Mouse (Mus musculus) stomach, postnatal 0 days (tissue): ENCODE results near the gene Ubp1. TPM values are rescaled to one million over a fixed set of nuclear protein-coding genes. Genes with fewer than 3 reads are reported as not detected.
"Not testable (repeated sequence)": the region's sequence is repeated elsewhere in the genome, so short reads cannot be mapped to it uniquely, and the experiment has no call there.

Experiments used
- ATAC-seq: fragments of 200-750 bp; cut with Nextera tagmentation; 2 replicates; pipeline ENCODE4 v1.8.0; 2017; ENCODE audit not compliant: low FRiP score, low TSS enrichment
- DNase-seq: peaks from one replicate; pipeline ENCODE4 v3.0.0-alpha.2; 2016; ENCODE audit warnings: low spot score
- H3K27ac ChIP-seq: fragments of 300-500 bp; sonication (generic); replicated peaks from 2 replicates; pipeline ENCODE4 v1.5.1; 2014; ENCODE audit warnings: mild to moderate bottlenecking, control low read depth
- H3K27me3 ChIP-seq: fragments of 300-500 bp; sonication (generic); 2 replicates; pipeline ENCODE4 v1.6.1; 2014; ENCODE audit warnings: low read length; ENCODE audit not compliant: control insufficient read depth, insufficient read depth
- H3K36me3 ChIP-seq: fragments of 300-500 bp; sonication (generic); 2 replicates; pipeline ENCODE4 v1.6.1; 2014; ENCODE audit warnings: low read length, mixed read lengths; ENCODE audit not compliant: control insufficient read depth, insufficient read depth
- H3K4me1 ChIP-seq: fragments of 300-500 bp; sonication (generic); replicated peaks from 2 replicates; pipeline ENCODE4 v1.6.1; 2014; ENCODE audit warnings: antibody characterized with exemption; ENCODE audit not compliant: control insufficient read depth, insufficient read depth
- H3K4me2 ChIP-seq: fragments of 300-500 bp; sonication (generic); replicated peaks from 2 replicates; pipeline ENCODE4 v1.6.1; 2014; ENCODE audit warnings: low read depth, mild to moderate bottlenecking, control low read depth, moderate library complexity
- H3K4me3 ChIP-seq: fragments of 300-500 bp; sonication (generic); 2 replicates; pipeline ENCODE4 v1.5.1; 2014; ENCODE audit warnings: low read depth, low read length, control low read depth
- H3K9ac ChIP-seq: fragments of 300-500 bp; sonication (generic); 2 replicates; pipeline ENCODE4 v1.6.1; 2014; ENCODE audit warnings: mild to moderate bottlenecking, low read length, control low read depth, mixed read lengths
- H3K9me3 ChIP-seq: fragments of 300-500 bp; sonication (generic); 2 replicates; pipeline ENCODE4 v1.6.1; 2016; ENCODE audit warnings: low read length; ENCODE audit not compliant: control insufficient read depth
- CTCF ChIP-seq: IDR thresholded peaks from 2 replicates; pipeline ENCODE4 v1.5.1; 2016; ENCODE audit warnings: antibody characterized with exemption, low read depth, mild to moderate bottlenecking, moderate library complexity
- EP300 ChIP-seq: optimal IDR thresholded peaks from 2 replicates; pipeline ENCODE3; 2016; ENCODE audit warnings: antibody characterized with exemption
- WGBS: fragments of 180-500 bp; shearing (Covaris S2); extraction: QIAGEN DNeasy Blood & Tissue Kit; methylation state at CpG from one replicate; pipeline ENCODE4 v1.1.7; 2014; 5-methylcytosine and 5-hydroxymethylcytosine counted together
- polyA plus RNA-seq: library from polyadenylated mRNA; unstranded; fragments of >200 nt; fragmentation: Nextera tagmentation; extraction: Ambion mirVana; gene quantifications from 2 replicates; pipeline ENCODE4 v1.2.1, GENCODE M21; 2015

Gene Ubp1
- 14.4 and 16.5 TPM in 2 replicates for polyA plus RNA-seq

GRCm38 (mm10) chr9:113930534-113931374, at the start of gene Ubp1:
Gene Ubp1 (plus strand): TSS chr9:113930934.
- Histone ChIP-seq H3K4me3 (peak within 1 kb of the TSS; percentile 95), H3K9ac (peak within 1 kb of the TSS; percentile 95), H3K9me3 (no peaks in the 10 kb centered on the region), H3K27me3 (no peaks in the 10 kb centered on the region), H3K4me1 (no peaks in the 10 kb centered on the region), H3K36me3 (no peaks in the 10 kb centered on the region), H3K4me2 (peak within 1 kb of the TSS; percentile 94), H3K27ac (peak within 1 kb of the TSS; percentile 94)
- TF ChIP-seq EP300: no peak
- TF ChIP-seq CTCF: no peak
- ATAC-seq (peak; percentile 99), DNase-seq (peak; percentile 97)
- WGBS: under 1% methylated on average over 44 of the region's 86 CpGs

- Histone ChIP-seq H3K27me3 (no peaks in the 10 kb centered on the region), H3K4me2 (no peak overlapping the region), H3K36me3 (peaks cover 5% of the 10 kb centered on the region; the same call in 1 of the 2 replicates), H3K4me3 (no peak overlapping the region), H3K27ac (no peak overlapping the region), H3K9me3 (no peaks in the 10 kb centered on the region), H3K4me1 (no peaks in the 10 kb centered on the region), H3K9ac (no peak overlapping the region)
- 94% methylated on average over 3 of the region's 3 CpGs for WGBS
- ATAC-seq: no peak
- TF ChIP-seq EP300 (no peak), CTCF (no peak)
- no peak for DNase-seq
Measured at GRCm38 (mm10) chr9:113894903-113895302, 35.8 kb upstream of the Ubp1 start.

GRCm38 (mm10) chr9:113903136-113903535, 27.6 kb upstream of the Ubp1 start:
- Histone ChIP-seq H3K9me3 (no peaks in the 10 kb centered on the region), H3K4me1 (no peaks in the 10 kb centered on the region), H3K36me3 (peaks cover 3% of the 10 kb centered on the region; the same call in 1 of the 2 replicates), H3K27me3 (no peaks in the 10 kb centered on the region), H3K9ac (no peak overlapping the region), H3K27ac (no peak overlapping the region), H3K4me2 (no peak overlapping the region), H3K4me3 (no peak overlapping the region)
- TF ChIP-seq EP300 (no peak), CTCF (no peak)
- WGBS: 47% methylated on average over 4 of the region's 4 CpGs
- DNase-seq: no peak
- ATAC-seq: 0 out of 2 replicates have a peak, but pooled peaks have one; percentile 38

GRCm38 (mm10) chr9:113904315-113904714, 26.4 kb upstream of the Ubp1 start:
- H3K4me3 ChIP-seq, H3K27me3 ChIP-seq, DNase-seq, H3K27ac ChIP-seq, H3K9me3 ChIP-seq, H3K4me2 ChIP-seq, H3K4me1 ChIP-seq, H3K36me3 ChIP-seq, H3K9ac ChIP-seq, ATAC-seq: not testable (repeated sequence)
- 97% methylated on average over 6 of the region's 6 CpGs for WGBS
- peak; percentile 46 for TF ChIP-seq CTCF

GRCm38 (mm10) chr9:113915789-113916188, 14.9 kb upstream of the Ubp1 start:
- WGBS: 94% methylated on average over 5 of the region's 5 CpGs
- no peak for TF ChIP-seq CTCF
- TF ChIP-seq EP300: no peak
- Histone ChIP-seq H3K27ac (no peak overlapping the region), H3K4me2 (no peak overlapping the region), H3K9ac (no peak overlapping the region), H3K36me3 (peaks cover 15% of the 10 kb centered on the region; the same call in 1 of the 2 replicates), H3K9me3 (no peaks in the 10 kb centered on the region), H3K27me3 (no peaks in the 10 kb centered on the region), H3K4me1 (no peaks in the 10 kb centered on the region), H3K4me3 (no peak overlapping the region)
- no peak for ATAC-seq
- DNase-seq: no peak

GRCm38 (mm10) chr9:113922677-113923076, 8.1 kb upstream of the Ubp1 start:
- Histone ChIP-seq H3K4me2 (no peak overlapping the region), H3K9ac (no peak overlapping the region), H3K27ac (no peak overlapping the region), H3K9me3 (no peaks in the 10 kb centered on the region), H3K4me1 (no peaks in the 10 kb centered on the region), H3K27me3 (no peaks in the 10 kb centered on the region), H3K4me3 (no peak overlapping the region), H3K36me3 (peaks cover 3% of the 10 kb centered on the region; the same call in 1 of the 2 replicates)
- 83% methylated on average over 5 of the region's 5 CpGs for WGBS
- DNase-seq (no peak), ATAC-seq (no peak)
- TF ChIP-seq CTCF (no peak), EP300 (no peak)
